Mouse (Mus musculus) cerebral cortex, adult 2 months (tissue): ENCODE results near the gene Jmjd8.

Source experiments
- WGBS: fragments of 180-500 bp; shearing (Covaris S2); methylation state at CpG from one replicate; pipeline ENCODE4 v1.1.7; 2018; 5-methylcytosine and 5-hydroxymethylcytosine counted together

Gene Jmjd8

GRCm38 (mm10) chr17:25832436-25833290 lies 4.0 kb downstream of the Jmjd8 start:
- WGBS: under 1% methylated on average over 77 of the region's 77 CpGs

- WGBS: 1% methylated on average over 24 of the region's 24 CpGs
These were observed 4.6 kb downstream of the Jmjd8 start, which contains the start of gene Stub1 for GRCm38 (mm10) chr17:25833291-25833663. TSS of gene Stub1 (minus strand) at chr17:25833404.

GRCm38 (mm10) chr17:25833961-25834594 lies 5.4 kb downstream of the Jmjd8 start:
- WGBS: 25% methylated on average over 6 of the region's 6 CpGs

GRCm38 (mm10) chr17:25834595-25835222 lies 6.0 kb downstream of the Jmjd8 start:
- 74% methylated on average over 12 of the region's 12 CpGs for WGBS

GRCm38 (mm10) chr17:25835301-25835700 lies 6.6 kb downstream of the Jmjd8 start:
- WGBS: 91% methylated on average over 7 of the region's 7 CpGs

GRCm38 (mm10) chr17:25835816-25836215 lies 7.1 kb downstream of the Jmjd8 start:
- WGBS: 94% methylated on average over 16 of the region's 16 CpGs

- WGBS: 11% methylated on average over 23 of the region's 23 CpGs
These were observed 7.9 kb downstream of the Jmjd8 start for GRCm38 (mm10) chr17:25836397-25837075.

GRCm38 (mm10) chr17:25837076-25837410 lies 8.4 kb downstream of the Jmjd8 start, which contains the start of gene Rhbdl1:
TSS of gene Rhbdl1 (minus strand) at chr17:25837295.
- WGBS: 3% methylated on average over 29 of the region's 29 CpGs

- 22% methylated on average over 3 of the region's 3 CpGs for WGBS
These were observed 8.9 kb downstream of the Jmjd8 start for GRCm38 (mm10) chr17:25837533-25837932.

- whole genome bisulfite sequencing: 84% methylated on average over 4 of the region's 4 CpGs
These were observed 10.2 kb downstream of the Jmjd8 start for GRCm38 (mm10) chr17:25838904-25839303.

- 77% methylated on average over 14 of the region's 14 CpGs for WGBS
These were observed 11.0 kb downstream of the Jmjd8 start for GRCm38 (mm10) chr17:25839455-25840235.

GRCm38 (mm10) chr17:25840519-25840918 lies 11.9 kb downstream of the Jmjd8 start:
- WGBS: 96% methylated on average over 6 of the region's 6 CpGs

- WGBS: 91% methylated on average over 22 of the region's 22 CpGs
These were observed 12.6 kb downstream of the Jmjd8 start, which contains the start of gene Gm20683 for GRCm38 (mm10) chr17:25841117-25841880. TSS of gene Gm20683 (minus strand) at chr17:25841763.

GRCm38 (mm10) chr17:25842509-25842908 lies 13.8 kb downstream of the Jmjd8 start:
- WGBS: 56% methylated on average over 3 of the region's 3 CpGs

GRCm38 (mm10) chr17:25843122-25843521 lies 14.5 kb downstream of the Jmjd8 start:
- WGBS: 88% methylated on average over 4 of the region's 4 CpGs

- 1% methylated on average over 38 of the region's 38 CpGs for WGBS
These were observed 15.1 kb downstream of the Jmjd8 start for GRCm38 (mm10) chr17:25843636-25844395.

GRCm38 (mm10) chr17:25844396-25844901 lies 15.8 kb downstream of the Jmjd8 start, which contains the start of gene Rhot2:
TSS of gene Rhot2 (minus strand) at chr17:25844851.
- under 1% methylated on average over 21 of the region's 21 CpGs for WGBS

GRCm38 (mm10) chr17:25860229-25860628 lies 31.6 kb downstream of the Jmjd8 start:
- 91% methylated on average over 6 of the region's 6 CpGs for WGBS
